Mouse (Mus musculus) c-Kit-positive CD71-negative TER-119-negative erythroid progenitor cells, embryonic 14.5 days (primary cell): ENCODE results near the gene Stxbp2.

Experiments used
- DNase-seq: peaks from one replicate; pipeline ENCODE4 v3.0.0-alpha.2; 2013; ENCODE audit warnings: low read depth

The Stxbp2 gene

DNA sequence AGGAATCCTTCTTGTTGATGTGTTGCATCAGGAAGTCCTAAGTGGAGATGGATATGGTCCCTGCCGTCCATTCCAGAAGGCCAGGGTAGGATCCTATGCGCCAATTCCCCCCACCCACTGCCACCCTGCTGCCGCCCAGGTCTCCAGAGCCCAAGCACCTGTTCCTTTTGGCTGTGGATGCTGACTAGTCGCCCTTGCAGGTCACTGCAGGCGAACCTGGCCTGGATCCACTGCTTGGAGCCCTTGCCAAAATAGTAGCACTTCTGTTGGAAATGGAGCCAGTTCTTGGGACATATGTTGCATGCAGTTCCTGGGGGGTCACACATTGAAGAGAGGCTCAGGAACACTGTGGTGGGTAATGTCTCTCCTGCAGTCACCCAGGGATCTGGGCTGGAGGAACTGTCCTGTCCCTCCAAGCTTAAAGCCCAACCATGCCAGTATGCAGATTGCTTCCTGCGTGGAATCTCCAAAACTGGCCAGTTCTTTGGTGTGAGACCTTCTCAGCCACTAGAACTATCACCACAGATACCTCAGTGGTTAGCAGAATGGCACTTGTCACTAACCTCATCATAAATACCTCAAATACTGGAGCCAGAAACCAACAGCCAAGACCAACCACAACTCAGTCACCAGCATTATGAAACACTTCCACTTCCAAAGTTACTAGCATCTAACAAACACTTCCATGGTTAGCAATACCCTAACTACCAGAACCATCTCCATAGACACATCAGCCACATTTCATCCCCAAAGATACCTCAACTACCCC lies 52.8 kb downstream of the Stxbp2 start:
- DNase-seq = no peak

DNA sequence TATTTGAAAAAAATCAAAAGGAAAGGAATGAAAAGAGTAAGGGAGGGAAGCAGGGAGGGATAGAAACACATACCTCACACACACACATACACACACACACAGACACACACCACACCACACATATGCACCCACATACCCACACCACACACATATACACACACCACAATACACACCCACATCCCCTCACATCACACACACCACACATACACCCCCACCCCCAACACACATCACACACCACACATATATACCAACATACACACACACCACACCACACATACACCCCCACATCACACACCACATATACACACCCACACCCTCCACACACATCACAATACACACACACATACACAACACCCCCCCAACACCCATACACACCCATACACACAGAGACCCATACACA lies 53.8 kb downstream of the Stxbp2 start:
- no peak for DNase-seq

DNA sequence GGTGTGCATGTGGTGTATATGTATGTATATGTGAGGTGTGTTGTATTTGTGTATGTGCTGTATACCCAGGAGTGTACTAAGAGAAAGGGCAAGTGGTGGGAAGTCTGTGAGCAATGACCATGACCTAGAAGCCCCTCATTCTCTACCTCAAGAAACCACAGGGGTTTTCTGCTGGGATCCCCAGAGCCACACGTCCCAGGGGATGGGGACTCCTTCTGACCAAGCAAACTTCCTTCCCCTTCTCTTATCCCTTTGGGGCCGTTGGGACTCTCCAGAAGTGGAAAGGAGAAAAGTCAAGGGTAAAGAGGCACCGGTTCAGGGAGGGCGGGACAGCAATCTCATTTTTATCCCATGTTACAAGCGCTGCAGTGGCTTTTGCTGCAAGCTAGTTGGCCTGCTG lies 54.7 kb downstream of the Stxbp2 start:
- DNase-seq = no peak

DNA sequence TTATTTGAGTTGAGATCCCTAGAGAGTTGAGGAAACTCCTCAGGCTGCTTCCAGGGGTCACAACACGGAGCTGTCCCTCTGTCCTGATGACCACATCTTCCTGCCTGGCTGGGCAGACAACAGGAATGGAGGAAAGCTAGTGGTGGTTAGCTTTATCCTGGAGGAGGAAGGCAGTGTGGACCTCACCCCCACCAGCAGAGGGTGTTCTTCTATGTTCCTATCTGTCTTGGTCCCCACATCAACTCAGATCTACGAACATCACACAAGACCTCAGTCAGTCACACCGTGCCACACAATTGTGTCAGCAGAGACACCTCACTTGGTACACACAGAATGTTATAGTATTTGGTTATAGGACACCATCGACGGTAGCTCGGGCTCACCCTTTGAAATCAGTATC lies 56.8 kb downstream of the Stxbp2 start:
- DNase-seq = no peak

DNA sequence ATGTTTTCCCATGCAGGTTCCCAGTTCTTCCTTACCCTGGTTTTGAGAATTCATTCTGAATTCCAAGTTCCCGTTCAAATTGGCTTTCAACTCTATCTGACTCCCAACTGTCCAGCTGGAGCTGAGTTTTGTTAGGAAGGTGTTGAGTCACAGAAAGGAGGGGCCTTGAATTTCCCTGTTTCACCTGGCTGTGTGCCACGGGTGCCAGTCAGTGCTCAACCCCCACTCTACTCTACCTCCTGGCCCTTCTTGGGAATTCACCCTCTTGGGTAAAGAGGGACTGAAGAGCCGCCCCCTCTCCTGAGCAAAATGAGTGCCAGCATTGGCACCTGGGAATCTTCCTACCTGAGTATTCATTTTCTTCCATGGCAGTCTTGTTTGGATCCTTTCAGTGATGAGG lies 60.0 kb downstream of the Stxbp2 start:
- no peak for DNase-seq
